Mouse (Mus musculus): ENCODE measurements around the gene Nupl1.

DNA sequence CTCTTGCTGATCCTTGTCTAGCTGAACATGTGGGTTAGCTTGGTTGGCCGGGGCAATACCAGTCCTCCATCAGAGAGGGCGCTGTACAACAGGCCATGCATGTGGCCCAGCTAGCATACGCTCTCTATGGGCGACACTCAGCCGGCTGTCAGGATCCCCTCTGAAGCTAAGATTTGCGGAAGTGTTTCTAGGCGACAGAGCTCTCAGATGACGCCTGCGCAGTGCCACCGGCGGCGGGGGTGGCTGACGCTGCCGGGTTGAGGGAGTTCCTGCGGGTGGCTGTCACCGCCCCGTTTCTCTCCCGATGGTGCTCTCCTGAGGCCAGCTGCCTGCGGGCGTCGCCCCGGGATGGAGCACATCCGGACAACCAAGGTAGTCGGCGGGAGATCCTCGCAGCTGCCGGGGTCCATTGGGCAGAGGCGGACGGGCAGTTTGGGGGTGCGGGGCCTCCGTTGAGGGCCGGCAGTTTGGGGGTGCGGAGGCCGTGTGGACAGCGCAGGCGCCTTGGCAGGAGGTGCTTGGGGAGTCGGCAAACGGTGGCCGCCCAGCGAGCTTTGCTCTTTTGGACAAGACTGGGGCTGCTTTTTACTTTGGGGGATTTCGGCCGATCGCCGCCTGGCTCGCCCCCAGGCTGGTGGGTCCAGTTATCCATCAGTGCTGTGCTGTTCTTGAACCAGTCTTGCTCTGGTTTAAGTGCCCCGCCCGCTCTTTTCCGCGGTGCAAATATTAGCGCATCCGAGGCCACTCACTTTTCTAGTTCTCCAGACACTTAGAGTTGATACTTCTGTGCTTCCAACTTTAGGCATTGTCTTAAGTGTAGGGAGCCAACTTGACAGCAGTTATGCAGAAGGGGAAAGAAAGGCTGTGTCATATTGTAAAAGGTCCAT lies 14.0 kb upstream of the Nupl1 start, which contains the start of gene Mtmr6:
- peak; percentile 99 for TF ChIP-seq CTCF (IDR thresholded peaks at IDR 0.05; ENCODE audit: low read depth)
- no peak for TF ChIP-seq EP300 (IDR thresholded peaks at IDR 0.05; ENCODE audit: low read depth)

All from liver, embryonic 14.5 days (tissue).